Mouse (Mus musculus) left cerebral cortex, postnatal 4 days (tissue): ENCODE results near the gene Epb41l1. TPM values are rescaled to one million over a fixed set of nuclear protein-coding genes. Genes with fewer than 3 reads are reported as not detected.
A peak's percentile ranks its signal among the peaks of the same experiment; 100 is the strongest.

ENCODE experiments used
- DNase-seq: peaks from one replicate; pipeline ENCODE4 v3.0.0-alpha.2; 2022
- intact Hi-C: fragments of 180-260 bp; cut with DNase I; formaldehyde crosslinking; loops from one replicate; pipeline ENCODE4 v1.15.1; 2025
- microRNA-seq: library from miRNA; unstranded; fragments of <30 nt; microRNA quantifications from one replicate; pipeline ENCODE4 v1.2.0, GENCODE M21; 2022
- total RNA-seq, 2 experiments: library from RNA; stranded (reverse); gene quantifications; 2 replicates each; pipeline ENCODE4 v1.2.3; 2021

Gene Epb41l1
- total RNA-seq, 2 experiments from 2014 or later, result 229 to 236 TPM

GRCm38 (mm10) chr2:156584154-156584796 is 163.6 kb downstream of the Epb41l1 start:
- intact Hi-C loops, result no loop called here

GRCm38 (mm10) chr2:156584797-156585471 is 164.2 kb downstream of the Epb41l1 start:
- intact Hi-C loops, result no loop called here
- DNase-seq, result peak; percentile 59

More at GRCm38 (mm10) chr2:156584154-156584796, 163.6 kb downstream of the Epb41l1 start:
- DNase-seq, result peak; percentile 51

GRCm38 (mm10) chr2:156589481-156589880 is 168.8 kb downstream of the Epb41l1 start:
- DNase-seq, result peak; percentile 14
- intact Hi-C loops, result no loop called here

Small RNA genes within 50 kb of the gene (microRNA-seq; reads per million reads assigned to microRNA genes)
- gene Gm22758, result not detected

Other genes with a start within 250 kb of the Epb41l1 start
- 100 to 1,000 TPM; 345 to 348 TPM for gene Rbm39, start 240.7 kb upstream of the Epb41l1 start, total RNA-seq
- gene Phf20, start 224.4 kb upstream of the Epb41l1 start, total RNA-seq, result 100 to 1,000 TPM in 1 of 2 experiments, 10 to 100 TPM in 1; 93.5 to 101 TPM
- gene Cnbd2, start 108.6 kb upstream of the Epb41l1 start, total RNA-seq, result 1 to 10 TPM; 4.1 to 4.7 TPM
- gene Scand1, start 108.2 kb upstream of the Epb41l1 start, total RNA-seq, result 100 to 1,000 TPM in 1 of 2 experiments, 10 to 100 TPM in 1; 96.9 to 106 TPM
- gene Aar2, start 126.7 kb downstream of the Epb41l1 start, total RNA-seq, result 10 to 100 TPM; 28.6 to 33.2 TPM
- gene Dlgap4, start 192.8 kb downstream of the Epb41l1 start, total RNA-seq, result 100 to 1,000 TPM; 306 to 315 TPM